Mouse (Mus musculus) ES-Bruce4 (cell line): ENCODE measurements around the gene Cnot6.

Experiments
- CTCF ChIP-seq: IDR thresholded peaks from one replicate; pipeline ENCODE4 v1.8.1; 2011; ENCODE audit warnings: low read depth, low read length
- POLR2A ChIP-seq: IDR thresholded peaks from one replicate; pipeline ENCODE4 v1.8.1; 2011; ENCODE audit warnings: low read length; ENCODE audit not compliant: insufficient read depth

- TF ChIP-seq POLR2A = no peak
- TF ChIP-seq CTCF = no peak
Measured at GRCm38 (mm10) chr11:49739776-49740175, 27.3 kb upstream of the Cnot6 start.
